Mouse (Mus musculus): Measurements from ENCODE around the gene Rxra. TPM values are rescaled to one million over a fixed set of nuclear protein-coding genes. Genes with fewer than 3 reads are reported as not detected.

The Rxra gene
- polyA plus RNA-seq, 1 experiment, result 14.1 TPM

- Histone ChIP-seq H3K79me2 (ENCODE audit: control insufficient read depth, insufficient read depth) (no peaks in the 10 kb centered on the region), H3K79me3 (ENCODE audit: low read depth) (no peaks in the 10 kb centered on the region), H3K27me3 (ENCODE audit: control insufficient read depth, insufficient read depth, insufficient read length) (no peaks in the 10 kb centered on the region), H3K4me3 (ENCODE audit: insufficient read depth, poor library complexity, severe bottlenecking) (no peak overlapping the region), H3ac (ENCODE audit: control insufficient read depth, insufficient read length, low read depth) (no peak overlapping the region), H3K36me3 (ENCODE audit: control insufficient read depth, insufficient read depth) (no peaks in the 10 kb centered on the region)
- no peak for TF ChIP-seq MYOD1 (IDR thresholded peaks at IDR 0.05; ENCODE audit: control insufficient read depth, insufficient read length, low read depth)
- TF ChIP-seq USF1 (IDR thresholded peaks at IDR 0.05; ENCODE audit: low read depth), result no peak
- TF ChIP-seq MAX (IDR thresholded peaks at IDR 0.05), result no peak
These were observed 101.5 kb downstream of the Rxra start for GRCm38 (mm10) chr2:27777756-27778155.

- TF ChIP-seq USF1 (IDR thresholded peaks at IDR 0.05; ENCODE audit: low read depth), result no peak
- no peak for TF ChIP-seq FOSL1 (IDR thresholded peaks at IDR 0.05; ENCODE audit: insufficient read depth, low read length, poor library complexity, severe bottlenecking)
- TF ChIP-seq MYOG (IDR thresholded peaks at IDR 0.05; ENCODE audit: control insufficient read depth, extremely low read depth, insufficient read length), result no peak
- TF ChIP-seq MAX (IDR thresholded peaks at IDR 0.05), result no peak
- TF ChIP-seq CEBPB (IDR thresholded peaks at IDR 0.05; ENCODE audit: low read depth), result no peak
- no peak for TF ChIP-seq CTCF (IDR thresholded peaks at IDR 0.05; ENCODE audit: control insufficient read depth, insufficient read depth, insufficient read length)
- TF ChIP-seq MYOD1 (IDR thresholded peaks at IDR 0.05; ENCODE audit: control insufficient read depth, insufficient read length, low read depth), result no peak
- Histone ChIP-seq H3ac (ENCODE audit: control insufficient read depth, insufficient read length, low read depth) (no peak overlapping the region), H3K4me3 (ENCODE audit: insufficient read depth, poor library complexity, severe bottlenecking) (no peak overlapping the region), H3K27me3 (ENCODE audit: control insufficient read depth, insufficient read depth, insufficient read length) (no peaks in the 10 kb centered on the region), H3K79me2 (ENCODE audit: control insufficient read depth, insufficient read depth) (no peaks in the 10 kb centered on the region), H3K36me3 (ENCODE audit: control insufficient read depth, insufficient read depth) (no peaks in the 10 kb centered on the region), H3K79me3 (ENCODE audit: low read depth) (no peaks in the 10 kb centered on the region)
These were observed 102.0 kb downstream of the Rxra start for GRCm38 (mm10) chr2:27778289-27778688.

- no peaks in the 10 kb centered on the region for H3K27me3 ChIP-seq (ENCODE audit: control insufficient read depth, insufficient read depth, insufficient read length)
These were observed 103.1 kb downstream of the Rxra start for GRCm38 (mm10) chr2:27779291-27779866.

GRCm38 (mm10) chr2:27780162-27780561 lies 103.9 kb downstream of the Rxra start:
- TF ChIP-seq CTCF (IDR thresholded peaks at IDR 0.05; ENCODE audit: control insufficient read depth, insufficient read depth, insufficient read length) (no peak), FOSL1 (IDR thresholded peaks at IDR 0.05; ENCODE audit: insufficient read depth, low read length, poor library complexity, severe bottlenecking) (no peak)
- Histone ChIP-seq H3K27me3 (ENCODE audit: control insufficient read depth, insufficient read depth, insufficient read length) (no peaks in the 10 kb centered on the region), H3K4me3 (ENCODE audit: insufficient read depth, poor library complexity, severe bottlenecking) (no peak overlapping the region), H3ac (ENCODE audit: control insufficient read depth, insufficient read length, low read depth) (no peak overlapping the region), H3K79me2 (ENCODE audit: control insufficient read depth, insufficient read depth) (no peaks in the 10 kb centered on the region), H3K36me3 (ENCODE audit: control insufficient read depth, insufficient read depth) (no peaks in the 10 kb centered on the region), H3K79me3 (ENCODE audit: low read depth) (no peaks in the 10 kb centered on the region)

More at GRCm38 (mm10) chr2:27779291-27779866, 103.1 kb downstream of the Rxra start:
- no peaks in the 10 kb centered on the region for H3K79me3 ChIP-seq (ENCODE audit: low read depth)
- TF ChIP-seq USF1 (IDR thresholded peaks at IDR 0.05; ENCODE audit: low read depth), result no peak
- no peak for TF ChIP-seq CTCF (IDR thresholded peaks at IDR 0.05; ENCODE audit: control insufficient read depth, insufficient read depth, insufficient read length)
- no peak for TF ChIP-seq MYOD1 (IDR thresholded peaks at IDR 0.05; ENCODE audit: control insufficient read depth, insufficient read length, low read depth)
- TF ChIP-seq FOSL1 (IDR thresholded peaks at IDR 0.05; ENCODE audit: insufficient read depth, low read length, poor library complexity, severe bottlenecking), result no peak
- TF ChIP-seq MYOG (IDR thresholded peaks at IDR 0.05; ENCODE audit: control insufficient read depth, extremely low read depth, insufficient read length), result no peak
- TF ChIP-seq CEBPB (IDR thresholded peaks at IDR 0.05; ENCODE audit: low read depth), result no peak
- no peak for TF ChIP-seq MAX (IDR thresholded peaks at IDR 0.05)
- H3ac ChIP-seq (ENCODE audit: control insufficient read depth, insufficient read length, low read depth), result no peak overlapping the region
- H3K4me3 ChIP-seq (ENCODE audit: insufficient read depth, poor library complexity, severe bottlenecking), result no peak overlapping the region
- H3K79me2 ChIP-seq (ENCODE audit: control insufficient read depth, insufficient read depth), result no peaks in the 10 kb centered on the region
- no peaks in the 10 kb centered on the region for H3K36me3 ChIP-seq (ENCODE audit: control insufficient read depth, insufficient read depth)

- no peak for TF ChIP-seq MAX (IDR thresholded peaks at IDR 0.05)
- no peak for TF ChIP-seq USF1 (IDR thresholded peaks at IDR 0.05; ENCODE audit: low read depth)
- TF ChIP-seq FOSL1 (IDR thresholded peaks at IDR 0.05; ENCODE audit: insufficient read depth, low read length, poor library complexity, severe bottlenecking), result no peak
- no peak for TF ChIP-seq CTCF (IDR thresholded peaks at IDR 0.05; ENCODE audit: control insufficient read depth, insufficient read depth, insufficient read length)
- no peak for TF ChIP-seq MYOG (IDR thresholded peaks at IDR 0.05; ENCODE audit: control insufficient read depth, extremely low read depth, insufficient read length)
- TF ChIP-seq MYOD1 (IDR thresholded peaks at IDR 0.05; ENCODE audit: control insufficient read depth, insufficient read length, low read depth), result no peak
- TF ChIP-seq CEBPB (IDR thresholded peaks at IDR 0.05; ENCODE audit: low read depth), result no peak
These were observed 109.1 kb downstream of the Rxra start for GRCm38 (mm10) chr2:27785363-27785762.

GRCm38 (mm10) chr2:27785973-27786417 lies 109.8 kb downstream of the Rxra start:
- no peaks in the 10 kb centered on the region for H3K36me3 ChIP-seq (ENCODE audit: control insufficient read depth, insufficient read depth)
- H3K79me3 ChIP-seq (ENCODE audit: low read depth), result no peaks in the 10 kb centered on the region
- no peak for TF ChIP-seq USF1 (IDR thresholded peaks at IDR 0.05; ENCODE audit: low read depth)
- peak; percentile 44 for TF ChIP-seq FOSL1 (IDR thresholded peaks at IDR 0.05; ENCODE audit: insufficient read depth, low read length, poor library complexity, severe bottlenecking)
- TF ChIP-seq CEBPB (IDR thresholded peaks at IDR 0.05; ENCODE audit: low read depth), result peak; percentile 52
- peak; percentile 8 for TF ChIP-seq MAX (IDR thresholded peaks at IDR 0.05)
- no peak for TF ChIP-seq CTCF (IDR thresholded peaks at IDR 0.05; ENCODE audit: control insufficient read depth, insufficient read depth, insufficient read length)
- peak; percentile 45 for TF ChIP-seq MYOD1 (IDR thresholded peaks at IDR 0.05; ENCODE audit: control insufficient read depth, insufficient read length, low read depth)
- no peak for TF ChIP-seq MYOG (IDR thresholded peaks at IDR 0.05; ENCODE audit: control insufficient read depth, extremely low read depth, insufficient read length)
- peak overlapping the region; percentile 25 for H3ac ChIP-seq (ENCODE audit: control insufficient read depth, insufficient read length, low read depth)
- H3K27me3 ChIP-seq (ENCODE audit: control insufficient read depth, insufficient read depth, insufficient read length), result no peaks in the 10 kb centered on the region
- no peaks in the 10 kb centered on the region for H3K79me2 ChIP-seq (ENCODE audit: control insufficient read depth, insufficient read depth)
- no peak overlapping the region for H3K4me3 ChIP-seq (ENCODE audit: insufficient read depth, poor library complexity, severe bottlenecking)

More at GRCm38 (mm10) chr2:27785363-27785762, 109.1 kb downstream of the Rxra start:
- H3K4me3 ChIP-seq (ENCODE audit: insufficient read depth, poor library complexity, severe bottlenecking), result no peak overlapping the region
- H3K27me3 ChIP-seq (ENCODE audit: control insufficient read depth, insufficient read depth, insufficient read length), result no peaks in the 10 kb centered on the region
- no peaks in the 10 kb centered on the region for H3K36me3 ChIP-seq (ENCODE audit: control insufficient read depth, insufficient read depth)
- no peaks in the 10 kb centered on the region for H3K79me2 ChIP-seq (ENCODE audit: control insufficient read depth, insufficient read depth)
- no peak overlapping the region for H3ac ChIP-seq (ENCODE audit: control insufficient read depth, insufficient read length, low read depth)
- H3K79me3 ChIP-seq (ENCODE audit: low read depth), result no peaks in the 10 kb centered on the region

Measured in C2C12 (cell line).